In the genomic region with DNA sequence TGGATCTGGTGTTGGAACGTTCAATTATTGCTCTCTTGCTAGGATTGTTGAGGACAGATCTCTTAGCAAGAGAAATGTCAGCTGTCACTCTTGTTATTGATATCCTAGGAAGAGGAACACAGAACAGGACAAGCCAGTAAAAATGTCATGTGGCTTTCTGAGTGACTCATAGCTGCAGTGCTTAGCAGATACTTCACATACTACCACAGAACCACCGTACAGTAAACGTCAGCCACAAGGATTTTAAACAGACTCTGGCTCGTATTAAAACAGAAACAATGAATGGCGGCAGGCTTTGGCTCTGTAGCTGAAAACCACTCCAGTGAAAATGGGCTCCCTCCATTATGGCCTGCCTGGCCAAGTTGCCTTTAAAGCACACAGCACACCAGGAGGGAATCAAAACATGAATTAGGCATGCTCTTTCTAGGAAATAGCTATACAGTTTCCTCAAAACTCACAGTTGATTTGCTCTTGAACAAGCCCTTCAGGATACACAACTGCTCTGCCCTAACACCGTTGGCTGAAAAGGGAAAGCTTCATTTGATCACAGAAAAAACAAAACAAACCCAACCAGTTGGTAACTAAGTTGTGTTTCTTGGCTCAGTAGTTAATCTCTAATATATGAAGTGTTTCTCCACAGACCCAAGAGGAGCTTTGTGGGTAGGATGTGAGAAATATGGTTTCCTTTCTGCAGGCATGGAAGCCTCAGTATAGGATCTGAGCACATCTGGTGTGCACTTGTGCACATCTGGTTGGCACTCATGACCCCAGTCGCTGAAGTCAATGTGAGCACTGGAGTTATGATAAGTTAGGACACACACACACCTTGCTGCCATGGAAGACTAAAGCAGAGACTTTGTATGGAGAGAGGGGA, we compare ENCODE assay signal across 1 mouse cellular context.
TF ChIP-seq lines count a peak whose summit lies in the region.

No protein-coding gene starts in this region.

TF ChIP-seq in CH12.LX, 34 proteins besides CTCF, POLR2A, EP300 and RAD21 (continued from another document):
- TF ChIP-seq JUN (IDR thresholded peaks at IDR 0.05; ENCODE audit: insufficient read depth, low read depth, low read length), result no peak
- no peak for TF ChIP-seq UBTF (IDR thresholded peaks at IDR 0.05; ENCODE audit: low read depth, low read length)
- no peak for TF ChIP-seq MEF2A (IDR thresholded peaks at IDR 0.05; ENCODE audit: borderline replicate concordance, low read depth, low read length)
- TF ChIP-seq ETS1 (conservative IDR thresholded peaks at IDR 0.05; ENCODE audit: low read depth, low read length), result no peak
- no peak for TF ChIP-seq BHLHE40 (IDR thresholded peaks at IDR 0.05; ENCODE audit: low read depth, low read length)
- no peak for TF ChIP-seq NELFE (IDR thresholded peaks at IDR 0.05; ENCODE audit: low read depth, low read length)
- TF ChIP-seq KAT2A (IDR thresholded peaks at IDR 0.05; ENCODE audit: insufficient replicate concordance, low read length), result no peak
- no peak for TF ChIP-seq SIN3A (IDR thresholded peaks at IDR 0.05; ENCODE audit: low read length)
- no peak for TF ChIP-seq GABPA (IDR thresholded peaks at IDR 0.05; ENCODE audit: insufficient replicate concordance, low read depth, low read length)
- no peak for TF ChIP-seq MAX (IDR thresholded peaks at IDR 0.05; ENCODE audit: low read length)
- TF ChIP-seq HCFC1 (IDR thresholded peaks at IDR 0.05; ENCODE audit: low read depth, low read length), result no peak
- no peak for TF ChIP-seq ZNF384 (IDR thresholded peaks at IDR 0.05; ENCODE audit: low read depth, low read length)
- no peak for TF ChIP-seq ELF1 (IDR thresholded peaks at IDR 0.05; ENCODE audit: low read depth, low read length)
